Mouse (Mus musculus) MEL-GATA-1-ER (cell line): Measurements from ENCODE around the gene Nkd1.

Experiments used
- DNase-seq: peaks from one replicate; pipeline ENCODE4 v3.0.0-alpha.2; 2012; ENCODE audit warnings: low read depth; ENCODE audit errors: extremely low read depth

Nkd1 gene

GRCm38 (mm10) chr8:88610271-88610670, 89.1 kb downstream of the Nkd1 start:
- DNase-seq, result no peak

GRCm38 (mm10) chr8:88614981-88615380, 93.8 kb downstream of the Nkd1 start:
- DNase-seq, result no peak

- no peak for DNase-seq
Measured at GRCm38 (mm10) chr8:88618612-88619011, 97.5 kb downstream of the Nkd1 start.

GRCm38 (mm10) chr8:88619513-88619912, 98.4 kb downstream of the Nkd1 start:
- DNase-seq, result no peak

GRCm38 (mm10) chr8:88620931-88621330, 99.8 kb downstream of the Nkd1 start:
- DNase-seq, result no peak

GRCm38 (mm10) chr8:88621408-88621807, 100.3 kb downstream of the Nkd1 start:
- no peak for DNase-seq

- no peak for DNase-seq
Measured at GRCm38 (mm10) chr8:88623351-88623750, 102.2 kb downstream of the Nkd1 start.

- no peak for DNase-seq
Measured at GRCm38 (mm10) chr8:88624276-88624675, 103.1 kb downstream of the Nkd1 start.

- DNase-seq, result no peak
Measured at GRCm38 (mm10) chr8:88626433-88626832, 105.3 kb downstream of the Nkd1 start.

- no peak for DNase-seq
Measured at GRCm38 (mm10) chr8:88626940-88627264, 105.7 kb downstream of the Nkd1 start.

- no peak for DNase-seq
Measured at GRCm38 (mm10) chr8:88627265-88627991, 106.3 kb downstream of the Nkd1 start.

GRCm38 (mm10) chr8:88628001-88628774, 107.0 kb downstream of the Nkd1 start:
- DNase-seq, result no peak

- DNase-seq, result no peak
Measured at GRCm38 (mm10) chr8:88630225-88630624, 109.1 kb downstream of the Nkd1 start.

GRCm38 (mm10) chr8:88631081-88631480, 109.9 kb downstream of the Nkd1 start:
- DNase-seq, result no peak

GRCm38 (mm10) chr8:88633343-88633765, 112.2 kb downstream of the Nkd1 start:
- DNase-seq, result no peak

GRCm38 (mm10) chr8:88635474-88636397, 114.6 kb downstream of the Nkd1 start, which contains the start of gene Snx20:
Gene Snx20 (minus strand): TSS chr8:88636128.
- DNase-seq, result peak; percentile 94

- DNase-seq, result no peak
Measured at GRCm38 (mm10) chr8:88637092-88638000, 116.2 kb downstream of the Nkd1 start.

GRCm38 (mm10) chr8:88638908-88639307, 117.8 kb downstream of the Nkd1 start:
- DNase-seq, result no peak

GRCm38 (mm10) chr8:88642734-88643564, 121.8 kb downstream of the Nkd1 start:
- no peak for DNase-seq
